Mouse (Mus musculus) MEL (cell line): ENCODE results near the gene Clptm1. TPM values are rescaled to one million over a fixed set of nuclear protein-coding genes. Genes with fewer than 3 reads are reported as not detected.
A peak's percentile ranks its signal among the peaks of the same experiment; 100 is the strongest.

Experiments used
- DNase-seq: peaks from one replicate; pipeline ENCODE4 v3.0.0; 2011; ENCODE audit warnings: low read depth, low spot score
- H3K27ac ChIP-seq: 2 replicates; pipeline ENCODE4 v1.5.1; 2012; ENCODE audit warnings: low read depth, mild to moderate bottlenecking, control low read depth, low read length, moderate library complexity; ENCODE audit not compliant: control insufficient read depth
- H3K27me3 ChIP-seq, 2 experiments: fragments of 150-350 bp in 1 of 2; sonication (generic) in 1 of 2; 2 replicates each; pipeline ENCODE4 v1.6.1; 2012; ENCODE audit warnings: low read length in 2 of 2, mild to moderate bottlenecking in 2 of 2, improper control_type of control experiment in 1 of 2, moderate library complexity in 1 of 2; ENCODE audit not compliant: insufficient read depth in 2 of 2, control insufficient read depth in 1 of 2
- H3K36me3 ChIP-seq, 2 experiments: 2 replicates each; pipeline ENCODE4 v1.6.1; 2012 to 2014; ENCODE audit warnings: low read length in 2 of 2, improper control_type of control experiment in 1 of 2, inconsistent platforms in 1 of 2, mild to moderate bottlenecking in 1 of 2; ENCODE audit not compliant: insufficient read depth in 2 of 2, control insufficient read depth in 1 of 2
- H3K4me1 ChIP-seq, 2 experiments: fragments of 150-350 bp in 1 of 2; sonication (generic) in 1 of 2; 2 replicates each; pipeline ENCODE4 v1.6.1; 2012; ENCODE audit warnings: low read length in 2 of 2, improper control_type of control experiment in 1 of 2, mild to moderate bottlenecking in 1 of 2; ENCODE audit not compliant: insufficient read depth in 2 of 2, control insufficient read depth in 1 of 2
- H3K4me3 ChIP-seq, 2 experiments: fragments of 150-350 bp in 1 of 2; sonication (generic) in 1 of 2; 2 replicates each; pipeline ENCODE4 v1.5.1; 2012; ENCODE audit warnings: low read depth in 2 of 2, low read length in 2 of 2, mild to moderate bottlenecking in 2 of 2, moderate library complexity in 2 of 2, control low read depth in 1 of 2, improper control_type of control experiment in 1 of 2; ENCODE audit not compliant: control insufficient read depth in 1 of 2, insufficient read depth in 1 of 2
- H3K79me2 ChIP-seq: 2 replicates; pipeline ENCODE4 v1.6.1; 2012; ENCODE audit warnings: mild to moderate bottlenecking, low read length, moderate library complexity; ENCODE audit not compliant: control insufficient read depth, poor library complexity, insufficient read depth
- H3K9ac ChIP-seq: 2 replicates; pipeline ENCODE4 v1.6.1; 2012; ENCODE audit warnings: low read depth, mild to moderate bottlenecking, control low read depth, low read length, moderate library complexity; ENCODE audit not compliant: control insufficient read depth, poor library complexity, severe bottlenecking
- H3K9me3 ChIP-seq: fragments of 150-350 bp; sonication (generic); replicated peaks from 2 replicates; pipeline ENCODE4 v1.6.1; 2012; ENCODE audit warnings: mild to moderate bottlenecking, low read length, improper control_type of control experiment, moderate library complexity; ENCODE audit not compliant: insufficient read depth
- CHD2 ChIP-seq: IDR thresholded peaks from 2 replicates; pipeline ENCODE4 v1.6.1; 2011; ENCODE audit warnings: low read length, improper control_type of control experiment
- CTCF ChIP-seq, 3 experiments: IDR thresholded peaks in 2 of 3; conservative IDR thresholded peaks in 1 of 3; 2 replicates each; pipeline ENCODE4 v1.5.1; 2011 to 2012; ENCODE audit warnings: low read length in 3 of 3, low read depth in 2 of 3, mild to moderate bottlenecking in 2 of 3, improper control_type of control experiment in 1 of 3, inconsistent platforms in 1 of 3, mixed read lengths in 1 of 3, moderate library complexity in 1 of 3; ENCODE audit not compliant: control insufficient read depth in 1 of 3, insufficient read depth in 1 of 3, poor library complexity in 1 of 3, severe bottlenecking in 1 of 3
- E2F4 ChIP-seq: IDR thresholded peaks from 2 replicates; pipeline ENCODE4 v1.6.1; 2011; ENCODE audit warnings: low read depth, low read length, improper control_type of control experiment, borderline replicate concordance
- ELF1 ChIP-seq: IDR thresholded peaks from 2 replicates; pipeline ENCODE4 v1.6.1; 2014; ENCODE audit warnings: low read depth, mild to moderate bottlenecking, inconsistent platforms, low read length, improper control_type of control experiment, moderate library complexity
- GABPA ChIP-seq: IDR thresholded peaks from 2 replicates; pipeline ENCODE4 v1.6.1; 2012; ENCODE audit warnings: low read depth, mild to moderate bottlenecking, inconsistent platforms, low read length, improper control_type of control experiment, moderate library complexity
- GATA1 ChIP-seq: IDR thresholded peaks from 2 replicates; pipeline ENCODE4 v1.6.1; 2011; ENCODE audit warnings: low read depth, low read length, improper control_type of control experiment
- KAT2A ChIP-seq: conservative IDR thresholded peaks from 2 replicates; pipeline ENCODE4 v1.6.1; 2012; ENCODE audit warnings: low read depth, low read length, improper control_type of control experiment, inconsistent platforms
- MAFK ChIP-seq: IDR thresholded peaks from 2 replicates; pipeline ENCODE4 v1.6.1; 2011; ENCODE audit warnings: low read depth, mild to moderate bottlenecking, low read length, improper control_type of control experiment, borderline replicate concordance
- MAZ ChIP-seq: IDR thresholded peaks from 2 replicates; pipeline ENCODE4 v1.6.1; 2012; ENCODE audit warnings: low read depth, mild to moderate bottlenecking, inconsistent platforms, low read length, improper control_type of control experiment
- MXI1 ChIP-seq: IDR thresholded peaks from 2 replicates; pipeline ENCODE4 v1.6.1; 2011; ENCODE audit warnings: mild to moderate bottlenecking, low read depth, low read length, improper control_type of control experiment
- MYC ChIP-seq: IDR thresholded peaks from 2 replicates; pipeline ENCODE4 v1.6.1; 2011; ENCODE audit warnings: low read depth, mild to moderate bottlenecking, low read length, improper control_type of control experiment, moderate library complexity
- NELFE ChIP-seq: IDR thresholded peaks from 2 replicates; pipeline ENCODE4 v1.6.1; 2011; ENCODE audit warnings: low read depth, low read length, improper control_type of control experiment
- NRF1 ChIP-seq: IDR thresholded peaks from 2 replicates; pipeline ENCODE4 v1.6.1; 2014; ENCODE audit warnings: low read depth, mild to moderate bottlenecking, inconsistent platforms, low read length, improper control_type of control experiment, moderate library complexity; ENCODE audit not compliant: poor library complexity, insufficient read depth, severe bottlenecking
- POLR2AphosphoS2 ChIP-seq: IDR thresholded peaks from 2 replicates; pipeline ENCODE4 v1.6.1; 2011; ENCODE audit warnings: low read length, improper control_type of control experiment
- POLR2AphosphoS5 ChIP-seq: IDR thresholded peaks from 2 replicates; pipeline ENCODE4 v1.6.1; 2012; ENCODE audit warnings: low read depth, borderline replicate concordance, mild to moderate bottlenecking, inconsistent platforms, low read length, moderate library complexity, mixed read lengths
- RAD21 ChIP-seq: IDR thresholded peaks from 2 replicates; pipeline ENCODE4 v1.6.1; 2011; ENCODE audit warnings: mild to moderate bottlenecking, low read depth, low read length, improper control_type of control experiment
- USF1 ChIP-seq: IDR thresholded peaks from 2 replicates; pipeline ENCODE4 v1.6.1; 2014; ENCODE audit warnings: low read depth, mild to moderate bottlenecking, inconsistent platforms, low read length, improper control_type of control experiment, moderate library complexity
- USF2 ChIP-seq, 2 experiments: IDR thresholded peaks; 2 replicates each; pipeline ENCODE4 v1.6.1; 2011 to 2012; ENCODE audit warnings: improper control_type of control experiment in 2 of 2, low read length in 2 of 2, borderline replicate concordance in 1 of 2, inconsistent platforms in 1 of 2, low read depth in 1 of 2, mild to moderate bottlenecking in 1 of 2; ENCODE audit not compliant: insufficient read depth in 1 of 2
- ZKSCAN1 ChIP-seq: IDR thresholded peaks from 2 replicates; pipeline ENCODE4 v1.6.1; 2012; ENCODE audit warnings: low read depth, mild to moderate bottlenecking, inconsistent platforms, low read length, improper control_type of control experiment, moderate library complexity
- polyA plus RNA-seq, 2 experiments: library from polyadenylated mRNA; stranded (reverse) in 1 of 2; unstranded in 1 of 2; fragments of >175 nt in 1 of 2; fragments of >200 nt in 1 of 2; gene quantifications; 2 replicates each; pipeline versions ENCODE4 v1.2.1 to v1.2.4; 2012; ENCODE audit warnings: low replicate concordance in 2 of 2, low read depth in 1 of 2; ENCODE audit not compliant: insufficient read length in 2 of 2, insufficient read depth in 1 of 2, missing spikeins in 1 of 2
- total RNA-seq: library from RNA; depleted of rRNA; stranded (reverse); fragments of 300-350 nt; gene quantifications from 2 replicates; pipeline ENCODE4 v1.2.3, GENCODE M21; 2012

The Clptm1 gene
- total and polyA plus RNA-seq, 3 experiments = 58.5 to 102 (median 62.4) TPM

- no peak for DNase-seq
- peak overlapping the region; percentile 42; the same call in 1 of the 2 replicates for H3K9ac ChIP-seq
- peaks cover 3 to 15% of the 10 kb centered on the region in 2 experiments for H3K4me1 ChIP-seq
Observed at GRCm38 (mm10) chr7:19627721-19628120, 37.1 kb downstream of the Clptm1 start.

GRCm38 (mm10) chr7:19623433-19623832 lies 41.4 kb downstream of the Clptm1 start:
- Histone ChIP-seq H3K27ac (no peak overlapping the region), H3K4me3 (no peak overlapping the region), H3K9ac (no peak overlapping the region), H3K36me3 (peaks cover 0 to 3% of the 10 kb centered on the region in 2 experiments; a peak in 1 of 4 replicates), H3K4me1 (peaks cover 0 to 5% of the 10 kb centered on the region in 2 experiments; a peak in 2 of 4 replicates), H3K9me3 (no peaks in the 10 kb centered on the region), H3K79me2 (no peaks in the 10 kb centered on the region), H3K27me3 (no peaks in the 10 kb centered on the region)
- DNase-seq = no peak
- no peak for TF ChIP-seq POLR2AphosphoS2
- no peak for TF ChIP-seq POLR2AphosphoS5
- no peak for TF ChIP-seq E2F4
- no peak for TF ChIP-seq ELF1
- TF ChIP-seq USF2 (IDR thresholded peaks at IDR 0.05; ENCODE audit: borderline replicate concordance in 1 of 2, insufficient read depth in 1 of 2, low read depth in 1 of 2, low read length in 2 of 2) = no peak
- no peak for TF ChIP-seq KAT2A
- no peak for TF ChIP-seq NRF1
- TF ChIP-seq MAFK = no peak
- TF ChIP-seq RAD21 = no peak
- no peak for TF ChIP-seq MXI1
- TF ChIP-seq MAZ = no peak
- TF ChIP-seq CTCF (IDR thresholded peaks at IDR 0.05 in 2 of 3, conservative IDR thresholded peaks at IDR 0.05 in 1 of 3; ENCODE audit: control insufficient read depth in 1 of 3, insufficient read depth in 1 of 3, low read depth in 2 of 3, low read length in 3 of 3, poor library complexity in 1 of 3, severe bottlenecking in 1 of 3) = no peak

More at GRCm38 (mm10) chr7:19627721-19628120, 37.1 kb downstream of the Clptm1 start:
- H3K27me3 ChIP-seq = no peaks in the 10 kb centered on the region
- no peak overlapping the region for H3K27ac ChIP-seq
- no peaks in the 10 kb centered on the region for H3K9me3 ChIP-seq
- H3K79me2 ChIP-seq = no peaks in the 10 kb centered on the region; the same call in 1 of the 2 replicates
- H3K4me3 ChIP-seq = peak overlapping the region in 1 of 2 experiments; percentile 65; a peak in 2 of 4 replicates
- TF ChIP-seq ZKSCAN1 (no peak), CHD2 (no peak), USF1 (no peak), POLR2AphosphoS2 (no peak), NRF1 (no peak), GATA1 (no peak), MXI1 (no peak), GABPA (no peak), POLR2AphosphoS5 (no peak), NELFE (no peak), USF2 (IDR thresholded peaks at IDR 0.05; ENCODE audit: borderline replicate concordance in 1 of 2, insufficient read depth in 1 of 2, low read depth in 1 of 2, low read length in 2 of 2) (no peak), MAZ (no peak), MYC (no peak)
- H3K36me3 ChIP-seq = peaks cover 0 to 9% of the 10 kb centered on the region in 2 experiments; a peak in 2 of 4 replicates
